Mouse (Mus musculus): ENCODE results near the gene Tspyl1.

DNA sequence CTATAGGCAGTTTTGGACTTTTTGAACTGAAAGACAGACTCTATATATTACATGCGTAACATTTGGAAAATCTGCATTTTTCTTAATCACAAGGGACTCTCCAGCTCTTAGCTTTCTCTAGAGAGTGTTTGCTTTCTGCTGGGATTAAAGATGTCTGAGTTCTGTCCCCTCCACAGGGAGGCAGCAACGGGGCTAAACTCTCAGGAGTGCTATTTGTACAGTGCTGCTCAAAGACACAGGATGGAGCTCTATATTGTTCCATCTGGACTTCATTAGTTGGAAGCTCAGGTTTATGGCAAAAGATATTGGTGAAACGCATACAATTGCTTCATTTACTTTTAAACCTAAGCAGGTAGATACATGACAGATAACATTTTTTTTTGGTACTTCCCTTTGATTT lies 30.5 kb downstream of the Tspyl1 start:
- peak; percentile 43 for TF ChIP-seq CTCF (IDR thresholded peaks at IDR 0.05)
- TF ChIP-seq EP300 (IDR thresholded peaks at IDR 0.05) = no peak

Measured in lung, postnatal 0 days (tissue).